Mouse (Mus musculus): ENCODE results near the gene P2ry6. TPM values are rescaled to one million over a fixed set of nuclear protein-coding genes. Genes with fewer than 3 reads are reported as not detected.

The P2ry6 gene
- polyA plus RNA-seq, 1 experiment from 2014 or later: 1.6 TPM

GRCm38 (mm10) chr7:100938106-100938505, 36.3 kb downstream of the P2ry6 start:
- Histone ChIP-seq H3K27ac (ENCODE audit: low read depth, low read length) (no peak overlapping the region), H3K4me3 (ENCODE audit: low read depth, low read length) (no peak overlapping the region)

GRCm38 (mm10) chr7:100937481-100937880, 37.0 kb downstream of the P2ry6 start:
- Histone ChIP-seq H3K27ac (ENCODE audit: low read depth, low read length) (no peak overlapping the region), H3K4me3 (ENCODE audit: low read depth, low read length) (no peak overlapping the region), H3K4me2 (no peak overlapping the region), H3K9me3 (ENCODE audit: control insufficient read depth, low read length) (no peaks in the 10 kb centered on the region), H3K4me1 (ENCODE audit: control insufficient read depth, insufficient read depth, low read length) (no peaks in the 10 kb centered on the region), H3K9ac (ENCODE audit: low read length) (no peak overlapping the region), H3K36me3 (ENCODE audit: control insufficient read depth, insufficient read depth, low read length) (no peaks in the 10 kb centered on the region), H3K27me3 (ENCODE audit: control insufficient read depth, insufficient read depth, low read length) (no peaks in the 10 kb centered on the region)
- 94% methylated on average over 3 of the region's 3 CpGs for WGBS
- no peak for DNase-seq (ENCODE audit: low spot score, missing footprints)
- ATAC-seq (ENCODE audit: low FRiP score): no peak

More at GRCm38 (mm10) chr7:100938106-100938505, 36.3 kb downstream of the P2ry6 start:
- 90% methylated on average over 16 of the region's 16 CpGs for WGBS
- Histone ChIP-seq H3K4me2 (no peak overlapping the region), H3K9me3 (ENCODE audit: control insufficient read depth, low read length) (no peaks in the 10 kb centered on the region), H3K9ac (ENCODE audit: low read length) (no peak overlapping the region), H3K36me3 (ENCODE audit: control insufficient read depth, insufficient read depth, low read length) (no peaks in the 10 kb centered on the region), H3K27me3 (ENCODE audit: control insufficient read depth, insufficient read depth, low read length) (no peaks in the 10 kb centered on the region), H3K4me1 (ENCODE audit: control insufficient read depth, insufficient read depth, low read length) (no peaks in the 10 kb centered on the region)
- DNase-seq (ENCODE audit: low spot score, missing footprints): no peak
- ATAC-seq (ENCODE audit: low FRiP score): no peak

DNA sequence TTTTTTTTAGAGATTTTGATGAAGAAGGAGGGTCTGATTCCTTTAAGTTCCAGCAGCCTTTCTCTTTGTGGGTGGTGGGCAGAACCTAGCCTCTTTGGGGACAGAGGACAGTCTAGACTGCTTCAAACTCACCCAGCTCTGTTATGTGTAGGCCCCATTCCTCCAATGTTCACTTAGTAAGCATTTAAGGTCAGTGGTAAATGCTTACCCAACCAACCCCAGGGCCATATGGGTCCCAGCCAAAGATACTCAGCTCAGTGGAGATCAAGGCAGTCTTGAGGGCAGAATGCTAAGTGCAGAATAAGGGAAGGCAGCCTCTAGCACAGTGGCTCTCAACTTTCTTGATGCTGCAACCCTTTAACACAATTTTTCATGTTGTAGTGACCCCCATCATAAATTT, 40.9 kb downstream of the P2ry6 start:
- Histone ChIP-seq H3K9ac (ENCODE audit: low read length) (no peak overlapping the region), H3K4me1 (ENCODE audit: control insufficient read depth, insufficient read depth, low read length) (peaks cover 25% of the 10 kb centered on the region), H3K4me2 (no peak overlapping the region), H3K27ac (ENCODE audit: low read depth, low read length) (no peak overlapping the region), H3K36me3 (ENCODE audit: control insufficient read depth, insufficient read depth, low read length) (no peaks in the 10 kb centered on the region), H3K27me3 (ENCODE audit: control insufficient read depth, insufficient read depth, low read length) (no peaks in the 10 kb centered on the region), H3K9me3 (ENCODE audit: control insufficient read depth, low read length) (no peaks in the 10 kb centered on the region), H3K4me3 (ENCODE audit: low read depth, low read length) (no peak overlapping the region)
- no peak for DNase-seq (ENCODE audit: low spot score, missing footprints)
- ATAC-seq (ENCODE audit: low FRiP score): no peak

- H3K36me3 ChIP-seq (ENCODE audit: control insufficient read depth, insufficient read depth, low read length): no peaks in the 10 kb centered on the region
- H3K27me3 ChIP-seq (ENCODE audit: control insufficient read depth, insufficient read depth, low read length): no peaks in the 10 kb centered on the region
- peak; percentile 81 for ATAC-seq (ENCODE audit: low FRiP score)
- H3K27ac ChIP-seq (ENCODE audit: low read depth, low read length): peak overlapping the region; percentile 92
- H3K9ac ChIP-seq (ENCODE audit: low read length): peak overlapping the region; percentile 88
- no peak for DNase-seq (ENCODE audit: low spot score, missing footprints)
- H3K4me1 ChIP-seq (ENCODE audit: control insufficient read depth, insufficient read depth, low read length): peaks cover 35% of the 10 kb centered on the region
- peak overlapping the region; percentile 74 for H3K4me2 ChIP-seq
- WGBS: 1% methylated on average over 26 of the region's 27 CpGs
- no peaks in the 10 kb centered on the region for H3K9me3 ChIP-seq (ENCODE audit: control insufficient read depth, low read length)
- peak overlapping the region; percentile 59 for H3K4me3 ChIP-seq (ENCODE audit: low read depth, low read length)
Observed at GRCm38 (mm10) chr7:100932481-100933007, 41.9 kb downstream of the P2ry6 start.

GRCm38 (mm10) chr7:100931926-100932480, 42.4 kb downstream of the P2ry6 start, which contains the start of gene Arhgef17:
Gene Arhgef17, minus strand, starts transcription at chr7:100932107.
- Histone ChIP-seq H3K4me2 (peak within 1 kb of the TSS; percentile 74), H3K9ac (ENCODE audit: low read length) (peak within 1 kb of the TSS; percentile 88), H3K36me3 (ENCODE audit: control insufficient read depth, insufficient read depth, low read length) (no peaks in the 10 kb centered on the region), H3K9me3 (ENCODE audit: control insufficient read depth, low read length) (no peaks in the 10 kb centered on the region), H3K27me3 (ENCODE audit: control insufficient read depth, insufficient read depth, low read length) (no peaks in the 10 kb centered on the region), H3K4me1 (ENCODE audit: control insufficient read depth, insufficient read depth, low read length) (peaks cover 40% of the 10 kb centered on the region), H3K4me3 (ENCODE audit: low read depth, low read length) (peak within 1 kb of the TSS; percentile 59), H3K27ac (ENCODE audit: low read depth, low read length) (peak within 1 kb of the TSS; percentile 92)
- under 1% methylated on average over 35 of the region's 35 CpGs for WGBS
- DNase-seq (ENCODE audit: low spot score, missing footprints) (peak; percentile 98), ATAC-seq (ENCODE audit: low FRiP score) (peak; percentile 73)

DNA sequence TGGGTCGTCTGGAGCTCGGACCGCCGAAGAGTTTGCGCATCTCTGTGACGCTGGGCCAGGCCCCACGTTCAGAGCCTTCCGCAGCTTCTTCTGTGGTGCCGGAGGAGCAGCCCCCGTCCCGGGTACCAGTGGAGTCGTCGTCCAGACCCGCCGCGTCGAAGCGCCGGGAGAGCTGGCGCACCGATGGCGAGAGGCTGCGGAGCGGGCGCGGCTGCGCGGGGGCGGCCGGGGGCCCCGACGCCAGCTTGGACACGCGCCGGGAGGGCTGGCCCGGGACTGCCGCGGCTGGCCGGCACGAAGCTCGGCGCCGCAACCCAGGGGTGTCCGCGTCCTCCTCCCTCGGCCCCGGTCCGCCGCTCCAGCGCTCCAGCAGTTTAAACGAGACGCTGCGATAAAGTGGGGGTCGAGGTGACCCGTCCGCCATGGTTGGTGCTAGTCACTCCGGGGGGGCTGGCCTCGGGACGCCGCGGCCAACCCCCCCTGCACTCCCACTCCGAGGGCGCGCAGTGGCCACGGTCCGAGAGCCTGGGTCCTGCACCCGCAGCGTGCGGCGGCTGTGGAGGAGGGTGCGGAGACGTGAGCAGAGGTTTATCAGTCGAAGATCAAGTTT, 43.0 kb downstream of the P2ry6 start:
- no peaks in the 10 kb centered on the region for H3K27me3 ChIP-seq (ENCODE audit: control insufficient read depth, insufficient read depth, low read length)
- peak overlapping the region; percentile 74 for H3K4me2 ChIP-seq
- H3K9me3 ChIP-seq (ENCODE audit: control insufficient read depth, low read length): no peaks in the 10 kb centered on the region
- peak overlapping the region; percentile 92 for H3K27ac ChIP-seq (ENCODE audit: low read depth, low read length)
- peak overlapping the region; percentile 88 for H3K9ac ChIP-seq (ENCODE audit: low read length)
- peak overlapping the region; percentile 59 for H3K4me3 ChIP-seq (ENCODE audit: low read depth, low read length)
- peak; percentile 6; the same call in 1 of the 2 replicates for ATAC-seq (ENCODE audit: low FRiP score)
- no peak for DNase-seq (ENCODE audit: low spot score, missing footprints)
- WGBS: under 1% methylated on average over 68 of the region's 73 CpGs
- H3K4me1 ChIP-seq (ENCODE audit: control insufficient read depth, insufficient read depth, low read length): peaks cover 46% of the 10 kb centered on the region
- H3K36me3 ChIP-seq (ENCODE audit: control insufficient read depth, insufficient read depth, low read length): no peaks in the 10 kb centered on the region

DNA sequence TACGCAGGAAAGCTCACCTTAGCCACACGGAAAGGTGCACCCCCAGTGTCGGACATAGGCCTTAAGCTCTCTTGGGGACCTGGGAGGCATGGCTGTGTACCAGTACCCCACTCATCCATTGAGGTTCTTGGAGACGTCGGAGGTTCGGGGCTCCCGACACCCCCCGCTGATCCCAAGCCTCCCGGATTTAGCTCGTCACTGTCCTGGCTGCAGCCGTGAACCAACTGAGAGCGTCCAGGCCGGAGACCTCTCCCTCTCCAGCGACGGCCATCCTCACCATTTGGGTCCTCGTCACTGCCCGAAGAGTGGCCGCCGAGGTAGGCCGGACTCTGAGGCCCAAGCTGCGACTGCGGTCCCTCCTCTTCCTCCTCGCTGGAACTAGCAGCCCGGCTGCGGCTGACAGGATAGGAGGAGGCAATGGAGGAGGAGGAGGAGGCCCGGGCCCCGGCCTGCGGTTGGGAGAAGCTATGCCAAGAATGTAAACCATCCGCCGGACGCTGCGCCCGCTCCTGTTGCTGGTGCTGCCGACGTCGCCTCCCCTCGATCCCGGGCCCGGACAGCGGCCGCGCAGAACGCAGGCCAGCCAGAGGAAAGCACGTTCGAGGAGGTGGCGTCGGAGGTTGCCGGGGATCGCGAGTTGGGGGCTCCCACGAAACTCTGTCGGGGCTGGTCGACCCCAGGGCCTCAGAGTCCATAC, 43.7 kb downstream of the P2ry6 start:
- no peak for ATAC-seq (ENCODE audit: low FRiP score)
- Histone ChIP-seq H3K4me1 (ENCODE audit: control insufficient read depth, insufficient read depth, low read length) (peaks cover 52% of the 10 kb centered on the region), H3K4me3 (ENCODE audit: low read depth, low read length) (peak overlapping the region; percentile 59), H3K9ac (ENCODE audit: low read length) (peak overlapping the region; percentile 88), H3K4me2 (peak overlapping the region; percentile 74), H3K36me3 (ENCODE audit: control insufficient read depth, insufficient read depth, low read length) (no peaks in the 10 kb centered on the region), H3K27ac (ENCODE audit: low read depth, low read length) (peak overlapping the region; percentile 92), H3K27me3 (ENCODE audit: control insufficient read depth, insufficient read depth, low read length) (no peaks in the 10 kb centered on the region), H3K9me3 (ENCODE audit: control insufficient read depth, low read length) (no peaks in the 10 kb centered on the region)
- 3% methylated on average over 51 of the region's 53 CpGs for WGBS
- DNase-seq (ENCODE audit: low spot score, missing footprints): peak; percentile 96

- ATAC-seq (ENCODE audit: low FRiP score) (no peak), DNase-seq (ENCODE audit: low spot score, missing footprints) (no peak)
- no peaks in the 10 kb centered on the region for H3K36me3 ChIP-seq (ENCODE audit: control insufficient read depth, insufficient read depth, low read length)
- H3K9me3 ChIP-seq (ENCODE audit: control insufficient read depth, low read length): no peaks in the 10 kb centered on the region
- peak overlapping the region; percentile 59 for H3K4me3 ChIP-seq (ENCODE audit: low read depth, low read length)
- peaks cover 62% of the 10 kb centered on the region for H3K4me1 ChIP-seq (ENCODE audit: control insufficient read depth, insufficient read depth, low read length)
- no peak overlapping the region for H3K27ac ChIP-seq (ENCODE audit: low read depth, low read length)
- no peaks in the 10 kb centered on the region for H3K27me3 ChIP-seq (ENCODE audit: control insufficient read depth, insufficient read depth, low read length)
- H3K9ac ChIP-seq (ENCODE audit: low read length): peak overlapping the region; percentile 88; the same call in 1 of the 2 replicates
- H3K4me2 ChIP-seq: peak overlapping the region; percentile 74
- 77% methylated on average over 19 of the region's 19 CpGs for WGBS
Observed at GRCm38 (mm10) chr7:100929639-100930303, 44.7 kb downstream of the P2ry6 start.

Measured in midbrain, embryonic 11.5 days (tissue).